ENCODE assay signal across 8 mouse cellular contexts in the genomic region with DNA sequence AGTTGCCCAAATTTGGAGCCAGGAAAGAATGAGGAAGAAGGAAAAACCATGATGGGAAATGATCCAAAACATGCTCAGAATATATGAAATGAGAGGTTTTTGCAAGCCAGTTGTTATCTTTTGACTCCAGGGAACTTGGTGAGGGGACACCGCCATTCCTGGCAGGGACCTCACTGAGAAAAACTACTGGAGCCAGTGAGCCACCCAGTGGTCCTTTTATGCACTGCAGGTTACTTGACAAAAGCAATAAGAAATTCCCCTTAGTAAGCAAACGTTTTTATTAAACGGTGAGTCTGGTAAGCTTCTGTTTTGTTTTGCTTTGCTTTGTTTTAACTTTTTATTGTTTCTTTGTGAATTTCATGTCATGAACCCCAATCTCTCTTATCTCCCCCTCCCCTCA.
A peak's percentile ranks its signal among the peaks of the same experiment; 100 is the strongest.
DNase-seq lines count a peak whose midpoint lies in the region; ATAC-seq and TF ChIP-seq lines count a peak whose summit lies in the region.
"Had no signal": no experiment of that assay in that cellular context is flagged by ENCODE, and none has a peak within 500 bp of the region (broad histone marks: within the 10 kb centered on the region; RNA-seq: fewer than 3 reads in every experiment).

No protein-coding gene starts in this region.

- no peaks in the 10 kb centered on the region for H3K9me3 ChIP-seq in kidney, embryonic 16.5 days (ENCODE audit: low read length)
- no peaks in the 10 kb centered on the region for H3K9me3 ChIP-seq in embryonic facial prominence, embryonic 11.5 days (replicated peaks; ENCODE audit: control insufficient read depth, low read length)
- H3K9me3 ChIP-seq: heart, embryonic 13.5 days had no signal

- WGBS in kidney, adult 2 months: 3% methylated on average over 3 of the region's 3 CpGs
- 4% methylated on average over 3 of the region's 3 CpGs for WGBS in kidney, embryonic 16.5 days
- WGBS in embryonic facial prominence, embryonic 11.5 days: 9% methylated on average over 3 of the region's 3 CpGs
- 4% methylated on average over 3 of the region's 3 CpGs for WGBS in large intestine, adult 2 months
- 6% methylated on average over 3 of the region's 3 CpGs for WGBS in lung, adult 2 months

- TF ChIP-seq POLR2A in kidney, adult 2 months (IDR thresholded peaks at IDR 0.05; ENCODE audit: low read depth, low read length): no peak
- TF ChIP-seq POLR2A in lung, adult 2 months (IDR thresholded peaks at IDR 0.05; ENCODE audit: borderline replicate concordance, extremely low read depth, low read depth, low read length): no peak

- no peaks in the 10 kb centered on the region for H3K4me1 ChIP-seq in kidney, adult 2 months (ENCODE audit: control insufficient read depth, insufficient read depth, low read length)
- H3K4me1 ChIP-seq in kidney, embryonic 16.5 days (ENCODE audit: insufficient read depth, low read length): no peaks in the 10 kb centered on the region
- H3K4me1 ChIP-seq in embryonic facial prominence, embryonic 11.5 days (ENCODE audit: control insufficient read depth, insufficient read depth, low read length): no peaks in the 10 kb centered on the region
- H3K4me1 ChIP-seq in lung, adult 2 months (ENCODE audit: control insufficient read depth, insufficient read depth, low read length): no peaks in the 10 kb centered on the region
- H3K4me1 ChIP-seq: heart, embryonic 13.5 days had no signal

- no peak overlapping the region for H3K9ac ChIP-seq in kidney, embryonic 16.5 days (replicated peaks; ENCODE audit: low read length)
- no peak overlapping the region for H3K9ac ChIP-seq in embryonic facial prominence, embryonic 11.5 days (replicated peaks; ENCODE audit: low read length)
- H3K9ac ChIP-seq: heart, embryonic 13.5 days had no signal

- ATAC-seq in kidney, embryonic 16.5 days (ENCODE audit: low FRiP score, low TSS enrichment): no peak
- ATAC-seq in embryonic facial prominence, embryonic 11.5 days (replicated peaks; ENCODE audit: insufficient number of reproducible peaks, low FRiP score, low TSS enrichment, low read depth): no peak

- H3K36me3 ChIP-seq in kidney, adult 2 months (ENCODE audit: control insufficient read depth, insufficient read depth, low read length): no peaks in the 10 kb centered on the region
- H3K36me3 ChIP-seq in kidney, embryonic 16.5 days (ENCODE audit: insufficient read depth, low read length): no peaks in the 10 kb centered on the region
- no peaks in the 10 kb centered on the region for H3K36me3 ChIP-seq in embryonic facial prominence, embryonic 11.5 days (replicated peaks; ENCODE audit: control insufficient read depth, insufficient read depth, low read depth, low read length)
- H3K36me3 ChIP-seq: heart, embryonic 13.5 days had no signal

- H3K4me3 ChIP-seq in kidney, adult 2 months (ENCODE audit: insufficient read depth, low read depth, low read length): no peak overlapping the region
- H3K4me3 ChIP-seq in kidney, embryonic 16.5 days (ENCODE audit: low read length): no peak overlapping the region
- no peak overlapping the region for H3K4me3 ChIP-seq in embryonic facial prominence, embryonic 11.5 days (ENCODE audit: low read depth, low read length)
- H3K4me3 ChIP-seq in lung, adult 2 months (replicated peaks; ENCODE audit: extremely low read depth, low read depth, low read length): no peak overlapping the region
- H3K4me3 ChIP-seq: heart, embryonic 13.5 days had no signal

- H3K27ac ChIP-seq in kidney, adult 2 months (ENCODE audit: insufficient read depth, low read depth, low read length): no peak overlapping the region
- H3K27ac ChIP-seq in kidney, embryonic 16.5 days (ENCODE audit: low read length): no peak overlapping the region
- no peak overlapping the region for H3K27ac ChIP-seq in embryonic facial prominence, embryonic 11.5 days (replicated peaks; ENCODE audit: low read depth, low read length)
- H3K27ac ChIP-seq: heart, embryonic 13.5 days had no signal

- DNase-seq in kidney, adult 2 months: peak; percentile 65
- peak; percentile 78 for DNase-seq in adrenal gland, postnatal 10 days
- DNase-seq in embryonic facial prominence, embryonic 11.5 days (ENCODE audit: low spot score): peak; percentile 85
- DNase-seq in large intestine, adult 2 months (ENCODE audit: low read depth, low spot score): peak; percentile 21
- peak; percentile 35 for DNase-seq in lung, adult 2 months
- peak; percentile 17 to 27 for DNase-seq in right cerebral cortex, postnatal 36 days (ENCODE audit: low spot score in 2 of 2)

- TF ChIP-seq CTCF in kidney, adult 2 months (conservative IDR thresholded peaks at IDR 0.05; ENCODE audit: insufficient read depth, insufficient read length, low read depth, low read length): peak; percentile 52
- peak; percentile 50 for TF ChIP-seq CTCF in lung, adult 2 months (IDR thresholded peaks at IDR 0.05; ENCODE audit: insufficient read depth, low read length)

- no peak overlapping the region for H3K4me2 ChIP-seq in kidney, embryonic 16.5 days (replicated peaks; ENCODE audit: low read depth, low read length)
- H3K4me2 ChIP-seq in embryonic facial prominence, embryonic 11.5 days (ENCODE audit: low read depth, low read length): no peak overlapping the region
- H3K4me2 ChIP-seq: heart, embryonic 13.5 days had no signal

- no peaks in the 10 kb centered on the region; the same call in 1 of the 2 replicates for H3K27me3 ChIP-seq in kidney, adult 2 months (replicated peaks; ENCODE audit: control insufficient read depth, insufficient read depth, low read length)
- no peaks in the 10 kb centered on the region for H3K27me3 ChIP-seq in kidney, embryonic 16.5 days (ENCODE audit: insufficient read depth, low read length)
- no peaks in the 10 kb centered on the region for H3K27me3 ChIP-seq in embryonic facial prominence, embryonic 11.5 days (ENCODE audit: control insufficient read depth, insufficient read depth, low read length)

Comparison
In these comparisons a context has a peak if more than half of its experiments do, and no peak if none do; other contexts are left out.
1. DNase-seq: peak in every context shown above with its lines; median percentile 85 in embryonic facial prominence, embryonic 11.5 days; 78 in adrenal gland, postnatal 10 days; 65 in kidney, adult 2 months; 35 in lung, adult 2 months; 22 in right cerebral cortex, postnatal 36 days; 21 in large intestine, adult 2 months.